Mouse (Mus musculus) macrophage (primary cell): ENCODE data around the gene Exoc6. TPM values are rescaled to one million over a fixed set of nuclear protein-coding genes. Genes with fewer than 3 reads are reported as not detected.

Experiments used
- polyA plus RNA-seq: library from polyadenylated mRNA; stranded (reverse); fragments of 250-400 nt; gene quantifications from 3 replicates; pipeline ENCODE4 v1.2.4, GENCODE M21; 2018; ENCODE audit warnings: inconsistent platforms

The Exoc6 gene
- polyA plus RNA-seq, 1 experiment from 2014 or later: 15.2 TPM

Other genes with a start within 250 kb of the Exoc6 start
- 42.9 to 68.4 TPM (median 54.3 TPM) in 3 replicates for gene Ide, start 212.6 kb upstream of the Exoc6 start, polyA plus RNA-seq
- gene Kif11, start 174.0 kb upstream of the Exoc6 start, polyA plus RNA-seq: 1.2 to 5.9 TPM (median 4.1 TPM) in 3 replicates
- 40.9 to 70.1 TPM (median 44.6 TPM) in 3 replicates for gene Hhex, start 115.6 kb upstream of the Exoc6 start, polyA plus RNA-seq
- 0.37 TPM in 1 of 3 replicates, not detected in the others for gene Cyp26c1, start 135.2 kb downstream of the Exoc6 start, polyA plus RNA-seq
- not detected in 3 replicates for gene Cyp26a1, start 147.4 kb downstream of the Exoc6 start, polyA plus RNA-seq